Mouse (Mus musculus): Measurements from ENCODE around the gene Clptm1. TPM values are rescaled to one million over a fixed set of nuclear protein-coding genes. Genes with fewer than 3 reads are reported as not detected.
A peak's percentile ranks its signal among the peaks of the same experiment; 100 is the strongest.

Gene Clptm1
- polyA plus RNA-seq (2015; fragmentation: Nextera tagmentation; extraction: Ambion mirVana): 86.6 and 97.5 TPM in 2 replicates

GRCm38 (mm10) chr7:19664955-19665841, at the start of gene Clptm1:
TSS of gene Clptm1 (minus strand) at chr7:19665033.
- Histone ChIP-seq H3K4me3 (replicated peaks) (peak within 1 kb of the TSS; percentile 94), H3K9me3 (no peaks in the 10 kb centered on the region), H3K4me1 (replicated peaks) (peaks cover 32% of the 10 kb centered on the region), H3K4me2 (replicated peaks) (peak within 1 kb of the TSS; percentile 93), H3K27ac (peak within 1 kb of the TSS; percentile 90), H3K36me3 (peaks cover 15% of the 10 kb centered on the region; the same call in 1 of the 2 replicates), H3K9ac (replicated peaks) (peak within 1 kb of the TSS; percentile 99), H3K27me3 (0 out of 2 replicates have a peak, but pooled peaks cover 3% of the 10 kb centered on the region)
- WGBS: under 1% methylated on average over 56 of the region's 63 CpGs
- peak; percentile 87 for ATAC-seq

- WGBS: 92% methylated on average over 9 of the region's 9 CpGs
- Histone ChIP-seq H3K4me2 (replicated peaks) (no peak overlapping the region), H3K27me3 (no peaks in the 10 kb centered on the region), H3K4me3 (replicated peaks) (no peak overlapping the region), H3K9ac (replicated peaks) (no peak overlapping the region), H3K36me3 (peaks cover 50% of the 10 kb centered on the region), H3K4me1 (replicated peaks) (peaks cover 18% of the 10 kb centered on the region), H3K9me3 (no peaks in the 10 kb centered on the region), H3K27ac (no peak overlapping the region)
- no peak for ATAC-seq
Observed at GRCm38 (mm10) chr7:19713598-19713997, 48.8 kb upstream of the Clptm1 start.

- 60% methylated on average over 4 of the region's 4 CpGs for WGBS
- Histone ChIP-seq H3K27me3 (no peaks in the 10 kb centered on the region), H3K4me2 (replicated peaks) (no peak overlapping the region), H3K4me3 (replicated peaks) (no peak overlapping the region), H3K27ac (no peak overlapping the region), H3K36me3 (peaks cover 50% of the 10 kb centered on the region), H3K4me1 (replicated peaks) (peaks cover 18% of the 10 kb centered on the region), H3K9me3 (no peaks in the 10 kb centered on the region), H3K9ac (replicated peaks) (no peak overlapping the region)
- ATAC-seq: no peak
Observed at GRCm38 (mm10) chr7:19713196-19713595, 48.4 kb upstream of the Clptm1 start.

GRCm38 (mm10) chr7:19712414-19712813, 47.6 kb upstream of the Clptm1 start:
- no peak overlapping the region for H3K4me3 ChIP-seq (replicated peaks)
- H3K27me3 ChIP-seq: no peaks in the 10 kb centered on the region
- no peaks in the 10 kb centered on the region for H3K9me3 ChIP-seq
- ATAC-seq: no peak
- H3K27ac ChIP-seq: no peak overlapping the region
- H3K36me3 ChIP-seq: peaks cover 57% of the 10 kb centered on the region
- 76% methylated on average over 4 of the region's 4 CpGs for WGBS
- H3K4me2 ChIP-seq (replicated peaks): no peak overlapping the region
- no peak overlapping the region for H3K9ac ChIP-seq (replicated peaks)
- peaks cover 18% of the 10 kb centered on the region for H3K4me1 ChIP-seq (replicated peaks)

GRCm38 (mm10) chr7:19710650-19711049, 45.8 kb upstream of the Clptm1 start:
- Histone ChIP-seq H3K9me3 (no peaks in the 10 kb centered on the region), H3K4me3 (replicated peaks) (no peak overlapping the region)
- 97% methylated on average over 10 of the region's 10 CpGs for WGBS

GRCm38 (mm10) chr7:19705271-19705670, 40.4 kb upstream of the Clptm1 start:
- 94% methylated on average over 7 of the region's 7 CpGs for WGBS
- Histone ChIP-seq H3K36me3 (peaks cover 68% of the 10 kb centered on the region), H3K27me3 (no peaks in the 10 kb centered on the region), H3K9ac (replicated peaks) (no peak overlapping the region), H3K4me3 (replicated peaks) (no peak overlapping the region), H3K27ac (no peak overlapping the region), H3K4me1 (replicated peaks) (0 out of 2 replicates have a peak, but pooled peaks cover 3% of the 10 kb centered on the region), H3K4me2 (replicated peaks) (no peak overlapping the region), H3K9me3 (no peaks in the 10 kb centered on the region)
- ATAC-seq: no peak

More at GRCm38 (mm10) chr7:19710650-19711049, 45.8 kb upstream of the Clptm1 start:
- no peak overlapping the region for H3K4me2 ChIP-seq (replicated peaks)
- no peak for ATAC-seq
- H3K27me3 ChIP-seq: no peaks in the 10 kb centered on the region
- no peak overlapping the region for H3K27ac ChIP-seq
- H3K4me1 ChIP-seq (replicated peaks): peaks cover 12% of the 10 kb centered on the region
- peaks cover 71% of the 10 kb centered on the region for H3K36me3 ChIP-seq
- no peak overlapping the region for H3K9ac ChIP-seq (replicated peaks)

- Histone ChIP-seq H3K36me3 (peaks cover 60% of the 10 kb centered on the region), H3K4me3 (replicated peaks) (no peak overlapping the region), H3K27me3 (no peaks in the 10 kb centered on the region), H3K9ac (replicated peaks) (no peak overlapping the region), H3K27ac (no peak overlapping the region), H3K4me2 (replicated peaks) (no peak overlapping the region), H3K4me1 (replicated peaks) (peaks cover 4% of the 10 kb centered on the region), H3K9me3 (no peaks in the 10 kb centered on the region)
- 95% methylated on average over 4 of the region's 4 CpGs for WGBS
- ATAC-seq: no peak
Observed at GRCm38 (mm10) chr7:19704475-19704874, 39.6 kb upstream of the Clptm1 start.

- Histone ChIP-seq H3K4me1 (replicated peaks) (peaks cover 19% of the 10 kb centered on the region), H3K36me3 (peaks cover 47% of the 10 kb centered on the region), H3K4me3 (replicated peaks) (no peak overlapping the region), H3K9me3 (no peaks in the 10 kb centered on the region), H3K4me2 (replicated peaks) (no peak overlapping the region), H3K27ac (no peak overlapping the region), H3K9ac (replicated peaks) (no peak overlapping the region; the same call in 1 of the 2 replicates), H3K27me3 (no peaks in the 10 kb centered on the region)
- ATAC-seq: no peak
- 93% methylated on average over 16 of the region's 16 CpGs for WGBS
Observed at GRCm38 (mm10) chr7:19702859-19703555, 38.2 kb upstream of the Clptm1 start.

- no peak overlapping the region for H3K4me2 ChIP-seq (replicated peaks)
- H3K36me3 ChIP-seq: peaks cover 36% of the 10 kb centered on the region
- H3K27ac ChIP-seq: no peak overlapping the region; the same call in 1 of the 2 replicates
- peaks cover 21% of the 10 kb centered on the region for H3K4me1 ChIP-seq (replicated peaks)
- no peaks in the 10 kb centered on the region for H3K9me3 ChIP-seq
- ATAC-seq: peak; percentile 50
- H3K4me3 ChIP-seq (replicated peaks): no peak overlapping the region
- 33% methylated on average over 22 of the region's 22 CpGs for WGBS
- H3K9ac ChIP-seq (replicated peaks): no peak overlapping the region
- no peaks in the 10 kb centered on the region for H3K27me3 ChIP-seq
Observed at GRCm38 (mm10) chr7:19701069-19701761, 36.4 kb upstream of the Clptm1 start.

GRCm38 (mm10) chr7:19700299-19701068, 35.7 kb upstream of the Clptm1 start:
- Histone ChIP-seq H3K9me3 (no peaks in the 10 kb centered on the region), H3K27me3 (no peaks in the 10 kb centered on the region), H3K9ac (replicated peaks) (no peak overlapping the region), H3K36me3 (peaks cover 38% of the 10 kb centered on the region), H3K27ac (no peak overlapping the region; the same call in 1 of the 2 replicates), H3K4me2 (replicated peaks) (no peak overlapping the region), H3K4me1 (replicated peaks) (peaks cover 21% of the 10 kb centered on the region), H3K4me3 (replicated peaks) (no peak overlapping the region)
- ATAC-seq: no peak
- WGBS: 63% methylated on average over 12 of the region's 12 CpGs

- no peak overlapping the region for H3K27ac ChIP-seq
Observed at GRCm38 (mm10) chr7:19699827-19700148, 35.0 kb upstream of the Clptm1 start.

More at GRCm38 (mm10) chr7:19699827-19700148, 35.0 kb upstream of the Clptm1 start:
- 85% methylated on average over 4 of the region's 4 CpGs for WGBS
- Histone ChIP-seq H3K4me2 (replicated peaks) (0 out of 2 replicates have a peak overlapping the region, but pooled peaks have one; percentile 64), H3K27me3 (no peaks in the 10 kb centered on the region), H3K4me3 (replicated peaks) (no peak overlapping the region), H3K4me1 (replicated peaks) (peaks cover 21% of the 10 kb centered on the region), H3K9me3 (no peaks in the 10 kb centered on the region), H3K9ac (replicated peaks) (no peak overlapping the region), H3K36me3 (peaks cover 38% of the 10 kb centered on the region)
- no peak for ATAC-seq

All from midbrain, embryonic 13.5 days (tissue).